Mouse (Mus musculus): ENCODE measurements around the gene S100a13. TPM values are rescaled to one million over a fixed set of nuclear protein-coding genes. Genes with fewer than 3 reads are reported as not detected.

S100a13 gene
- polyA plus RNA-seq, 1 experiment from 2014 or later: 39.0 TPM

Other genes with a start within 250 kb of the S100a13 start
- 4.0 and 4.2 TPM in 2 replicates for gene Dennd4b, start 249.2 kb upstream of the S100a13 start, polyA plus RNA-seq (2015; fragmentation: Nextera tagmentation; extraction: Ambion mirVana)
- 10.5 and 10.8 TPM in 2 replicates for gene Gatad2b, start 221.3 kb upstream of the S100a13 start, polyA plus RNA-seq (2015; fragmentation: Nextera tagmentation; extraction: Ambion mirVana)
- gene Slc27a3, start 124.5 kb upstream of the S100a13 start, polyA plus RNA-seq (2015; fragmentation: Nextera tagmentation; extraction: Ambion mirVana): 14.5 and 16.1 TPM in 2 replicates
- 27.0 and 29.2 TPM in 2 replicates for gene Ints3, start 80.8 kb upstream of the S100a13 start, polyA plus RNA-seq (2015; fragmentation: Nextera tagmentation; extraction: Ambion mirVana)
- gene Npr1, start 48.6 kb upstream of the S100a13 start, polyA plus RNA-seq (2015; fragmentation: Nextera tagmentation; extraction: Ambion mirVana): 5.3 and 5.7 TPM in 2 replicates
- 151 and 168 TPM in 2 replicates for gene Ilf2, start 38.3 kb upstream of the S100a13 start, polyA plus RNA-seq (2015; fragmentation: Nextera tagmentation; extraction: Ambion mirVana)
- 71.6 and 78.5 TPM in 2 replicates for gene Snapin, start 23.4 kb upstream of the S100a13 start, polyA plus RNA-seq (2015; fragmentation: Nextera tagmentation; extraction: Ambion mirVana)
- 126 and 134 TPM in 2 replicates for gene Chtop, start 4.9 kb upstream of the S100a13 start, polyA plus RNA-seq (2015; fragmentation: Nextera tagmentation; extraction: Ambion mirVana)
- gene S100a1, start within 50 bp of the S100a13 start, polyA plus RNA-seq (2015; fragmentation: Nextera tagmentation; extraction: Ambion mirVana): 66.9 and 75.9 TPM in 2 replicates
- 43.9 and 74.6 TPM in 2 replicates for gene S100a14, start 12.4 kb downstream of the S100a13 start, polyA plus RNA-seq (2015; fragmentation: Nextera tagmentation; extraction: Ambion mirVana)
- 225 and 274 TPM in 2 replicates for gene S100a16, start 22.8 kb downstream of the S100a13 start, polyA plus RNA-seq (2015; fragmentation: Nextera tagmentation; extraction: Ambion mirVana)
- gene S100a3, start 46.1 kb downstream of the S100a13 start, polyA plus RNA-seq (2015; fragmentation: Nextera tagmentation; extraction: Ambion mirVana): 0.77 and 1.2 TPM in 2 replicates
- not detected in 2 replicates for gene S100a2, start 75.8 kb downstream of the S100a13 start, polyA plus RNA-seq (2015; fragmentation: Nextera tagmentation; extraction: Ambion mirVana)
- gene Gm42674, start 87.5 kb downstream of the S100a13 start, polyA plus RNA-seq (2015; fragmentation: Nextera tagmentation; extraction: Ambion mirVana): not detected in 2 replicates
- 13.0 and 13.6 TPM in 2 replicates for gene S100a4, start 89.3 kb downstream of the S100a13 start, polyA plus RNA-seq (2015; fragmentation: Nextera tagmentation; extraction: Ambion mirVana)
- gene S100a5, start 94.1 kb downstream of the S100a13 start, polyA plus RNA-seq (2015; fragmentation: Nextera tagmentation; extraction: Ambion mirVana): 4.5 and 6.5 TPM in 2 replicates
- gene S100a6, start 98.4 kb downstream of the S100a13 start, polyA plus RNA-seq (2015; fragmentation: Nextera tagmentation; extraction: Ambion mirVana): 503 and 642 TPM in 2 replicates
- 0.61 and 2.8 TPM in 2 replicates for gene S100a7a, start 139.6 kb downstream of the S100a13 start, polyA plus RNA-seq (2015; fragmentation: Nextera tagmentation; extraction: Ambion mirVana)
- gene S100a8, start 154.5 kb downstream of the S100a13 start, polyA plus RNA-seq (2015; fragmentation: Nextera tagmentation; extraction: Ambion mirVana): 295 and 384 TPM in 2 replicates
- gene S100a9, start 181.3 kb downstream of the S100a13 start, polyA plus RNA-seq (2015; fragmentation: Nextera tagmentation; extraction: Ambion mirVana): 183 and 235 TPM in 2 replicates
- gene Pglyrp4, start 212.5 kb downstream of the S100a13 start, polyA plus RNA-seq (2015; fragmentation: Nextera tagmentation; extraction: Ambion mirVana): 0.09 TPM in 1 of 2 replicates, not detected in the other

Data from stomach, embryonic 15.5 days (tissue).